Mouse (Mus musculus) lung, postnatal 0 days (tissue): Measurements from ENCODE around the gene Rsrp1. TPM values are rescaled to one million over a fixed set of nuclear protein-coding genes. Genes with fewer than 3 reads are reported as not detected.

Experiments
- ATAC-seq: fragments of 200-750 bp; cut with Nextera tagmentation; 2 replicates; pipeline ENCODE4 v1.8.0; 2017; ENCODE audit warnings: moderate library complexity
- DNase-seq: peaks from one replicate; pipeline ENCODE4 v3.0.0-alpha.2; 2016; ENCODE audit warnings: low spot score
- H3K27ac ChIP-seq: fragments of 300-500 bp; sonication (generic); 2 replicates; pipeline ENCODE4 v1.5.1; 2014; ENCODE audit warnings: antibody characterized with exemption, mild to moderate bottlenecking, low read length, mixed read lengths
- H3K27me3 ChIP-seq: fragments of 300-500 bp; sonication (generic); replicated peaks from 2 replicates; pipeline ENCODE4 v1.6.1; 2014; ENCODE audit warnings: low read length, mixed read lengths; ENCODE audit not compliant: insufficient read depth
- H3K36me3 ChIP-seq: fragments of 300-500 bp; sonication (generic); 2 replicates; pipeline ENCODE4 v1.6.1; 2014; ENCODE audit warnings: low read length, mixed read lengths; ENCODE audit not compliant: insufficient read depth
- H3K4me1 ChIP-seq: fragments of 300-500 bp; sonication (generic); 2 replicates; pipeline ENCODE4 v1.6.1; 2014; ENCODE audit warnings: antibody characterized with exemption, low read depth, low read length, mixed read lengths; ENCODE audit not compliant: insufficient read depth
- H3K4me2 ChIP-seq: fragments of 300-500 bp; sonication (generic); replicated peaks from 2 replicates; pipeline ENCODE4 v1.6.1; 2014; ENCODE audit warnings: low read depth, mild to moderate bottlenecking, low read length, moderate library complexity, mixed read lengths
- H3K4me3 ChIP-seq: fragments of 300-500 bp; sonication (generic); 2 replicates; pipeline ENCODE4 v1.5.1; 2014; ENCODE audit warnings: low read depth, low read length
- H3K9ac ChIP-seq: fragments of 300-500 bp; sonication (generic); replicated peaks from 2 replicates; pipeline ENCODE4 v1.6.1; 2014; ENCODE audit warnings: low read depth, mild to moderate bottlenecking
- H3K9me3 ChIP-seq: fragments of 300-500 bp; sonication (generic); 2 replicates; pipeline ENCODE4 v1.6.1; 2016; ENCODE audit warnings: low read length, mixed read lengths
- CTCF ChIP-seq: IDR thresholded peaks from 2 replicates; pipeline ENCODE4 v1.5.1; 2016; ENCODE audit warnings: antibody characterized with exemption, mild to moderate bottlenecking
- EP300 ChIP-seq: IDR thresholded peaks from 2 replicates; pipeline ENCODE4 v1.6.1; 2016; ENCODE audit warnings: antibody characterized with exemption, mild to moderate bottlenecking, control low read depth
- WGBS: fragments of 180-500 bp; shearing (Covaris S2); extraction: QIAGEN DNeasy Blood & Tissue Kit; methylation state at CpG from one replicate; pipeline ENCODE4 v1.1.7; 2014; 5-methylcytosine and 5-hydroxymethylcytosine counted together
- polyA plus RNA-seq: library from polyadenylated mRNA; unstranded; fragments of >200 nt; fragmentation: Nextera tagmentation; extraction: Ambion mirVana; gene quantifications from 2 replicates; pipeline ENCODE4 v1.2.1, GENCODE M21; 2015

Rsrp1 gene
- polyA plus RNA-seq, 1 experiment from 2014 or later, result 542 TPM

DNA sequence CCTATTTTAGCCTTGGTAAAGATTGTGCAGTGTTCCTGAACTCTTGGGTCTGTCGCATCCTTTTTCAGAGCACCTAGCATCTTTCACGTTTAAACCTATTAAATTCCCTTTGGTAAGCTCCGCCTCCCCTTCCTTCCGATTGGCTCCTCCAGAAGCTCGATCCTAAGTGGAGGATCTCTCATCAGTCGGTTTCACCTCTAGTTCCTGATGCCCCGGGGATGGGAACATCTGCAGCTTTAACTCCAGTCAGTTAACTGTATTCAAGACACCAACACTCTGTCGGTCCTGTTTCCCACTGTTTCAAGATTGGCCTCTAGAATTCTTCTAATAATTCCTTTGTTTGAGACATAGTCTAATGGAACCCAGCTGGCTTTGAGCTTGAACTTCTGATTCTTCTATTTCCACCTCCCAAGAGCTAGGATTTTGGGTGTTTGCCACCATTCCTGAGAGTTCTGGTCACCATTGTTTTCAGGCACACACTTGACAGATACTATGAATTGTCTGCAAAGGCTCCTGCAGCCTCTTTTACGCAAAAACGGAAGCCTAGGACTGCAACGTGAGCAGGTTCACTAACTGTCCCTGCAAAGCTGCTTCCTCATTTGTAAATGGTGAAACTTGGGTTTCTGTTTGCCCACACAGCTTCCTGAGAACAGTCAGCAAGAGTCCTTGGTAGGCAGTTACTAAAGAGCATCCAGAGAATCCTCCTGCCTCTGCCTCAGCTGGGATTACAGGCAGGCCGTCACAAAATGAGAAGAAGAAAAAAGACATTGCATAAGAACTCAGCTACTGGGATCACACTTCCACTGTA, 3.5 kb upstream of the Rsrp1 start:
- no peak overlapping the region for H3K4me2 ChIP-seq
- no peak for ATAC-seq
- H3K36me3 ChIP-seq, result no peaks in the 10 kb centered on the region
- WGBS, result 36% methylated on average over 12 of the region's 12 CpGs
- TF ChIP-seq CTCF (no peak), EP300 (no peak)
- no peak overlapping the region for H3K27ac ChIP-seq
- H3K4me1 ChIP-seq, result peaks cover 8% of the 10 kb centered on the region; the same call in 1 of the 2 replicates
- H3K27me3 ChIP-seq, result no peaks in the 10 kb centered on the region
- no peak overlapping the region for H3K4me3 ChIP-seq
- no peak overlapping the region for H3K9ac ChIP-seq
- no peaks in the 10 kb centered on the region for H3K9me3 ChIP-seq
- peak; percentile 52 for DNase-seq

DNA sequence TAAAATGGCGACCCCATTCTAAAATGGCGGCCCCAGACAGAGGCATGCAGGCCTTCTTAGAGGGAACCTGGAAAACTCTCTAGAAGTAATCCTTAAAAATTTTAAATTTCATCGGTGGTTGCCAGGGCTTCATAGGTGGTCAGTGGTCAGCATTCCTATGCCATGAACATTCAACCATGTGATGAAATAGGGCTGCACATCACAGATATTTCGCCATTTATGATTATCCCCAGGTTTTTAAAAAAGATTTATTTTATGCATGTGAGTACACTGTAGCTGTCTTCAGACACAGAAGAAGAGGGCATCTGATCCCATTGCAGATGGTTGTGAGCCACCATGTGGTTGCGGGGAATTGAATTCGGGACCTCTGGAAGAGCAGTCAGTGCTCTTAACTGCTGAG, 2.8 kb upstream of the Rsrp1 start:
- Histone ChIP-seq H3K27me3 (no peaks in the 10 kb centered on the region), H3K27ac (no peak overlapping the region), H3K4me1 (peaks cover 5% of the 10 kb centered on the region; the same call in 1 of the 2 replicates), H3K9me3 (no peaks in the 10 kb centered on the region), H3K4me3 (no peak overlapping the region), H3K4me2 (no peak overlapping the region), H3K36me3 (peaks cover 5% of the 10 kb centered on the region; the same call in 1 of the 2 replicates), H3K9ac (no peak overlapping the region)
- TF ChIP-seq CTCF, result no peak
- WGBS, result 98% methylated on average over 6 of the region's 6 CpGs
- ATAC-seq, result no peak
- no peak for DNase-seq

DNA sequence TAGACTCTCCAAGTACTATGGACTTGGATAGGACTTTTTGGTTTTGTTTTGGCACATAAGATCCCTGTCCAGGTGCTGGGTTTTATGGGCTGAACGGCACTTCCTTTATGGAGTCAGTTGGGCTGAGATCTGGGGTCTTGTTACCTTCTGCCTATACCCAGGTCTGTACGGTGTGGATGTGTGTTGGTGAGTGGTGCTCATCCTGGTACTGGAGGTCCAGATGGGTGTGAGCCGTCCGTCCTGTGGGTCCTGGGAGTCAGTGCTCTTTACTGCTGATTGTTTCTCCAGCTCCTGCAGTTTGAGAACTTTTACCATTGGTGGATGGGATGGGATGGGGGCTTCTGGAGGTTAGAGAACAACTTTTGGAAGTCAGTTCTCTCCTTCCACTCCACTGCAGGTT, 1.7 kb upstream of the Rsrp1 start:
- Histone ChIP-seq H3K4me3 (no peak overlapping the region), H3K9ac (no peak overlapping the region), H3K9me3 (no peaks in the 10 kb centered on the region), H3K27me3 (no peaks in the 10 kb centered on the region), H3K36me3 (peaks cover 14% of the 10 kb centered on the region; the same call in 1 of the 2 replicates), H3K27ac (no peak overlapping the region), H3K4me1 (peaks cover 5% of the 10 kb centered on the region; the same call in 1 of the 2 replicates), H3K4me2 (no peak overlapping the region)
- DNase-seq (no peak), ATAC-seq (no peak)
- 95% methylated on average over 4 of the region's 4 CpGs for WGBS
- TF ChIP-seq CTCF (no peak), EP300 (no peak)

DNA sequence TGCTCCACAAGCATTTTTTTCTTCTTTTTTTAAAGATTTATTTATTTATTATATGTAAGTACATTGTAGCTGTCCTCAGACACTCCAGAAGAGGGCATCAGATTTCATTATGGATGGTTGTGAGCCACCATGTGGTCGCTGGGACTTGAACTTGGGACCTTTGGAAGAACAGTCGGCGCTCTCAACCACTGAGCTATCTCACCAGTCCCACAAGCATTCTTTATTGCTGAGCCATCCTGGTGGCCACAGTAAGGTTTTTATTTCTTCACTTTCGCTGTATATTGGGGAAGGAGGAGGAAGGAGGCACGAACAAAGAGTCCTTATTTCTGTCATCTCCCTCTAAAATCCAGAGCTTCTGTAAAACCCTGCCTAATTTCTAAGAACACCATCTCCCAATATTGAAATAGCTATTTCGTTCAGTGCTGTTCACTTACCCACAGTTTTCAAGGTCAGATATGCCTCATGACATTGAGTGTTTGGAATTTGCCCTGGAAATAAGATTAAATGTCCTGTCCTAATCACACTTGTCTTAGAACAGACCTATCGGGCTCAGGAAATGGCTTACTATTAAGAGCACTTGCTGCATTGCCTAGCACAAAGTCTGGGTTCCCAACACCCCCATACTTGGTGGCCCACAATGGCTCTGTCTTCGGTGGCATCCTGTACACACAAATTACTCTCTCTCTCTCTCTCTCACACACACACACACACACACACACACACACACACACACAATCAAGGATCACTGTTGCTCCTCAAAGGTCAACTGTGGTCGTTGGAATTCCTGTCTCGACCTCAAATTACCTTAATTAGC, 1.1 kb upstream of the Rsrp1 start:
- Histone ChIP-seq H3K4me3 (peak overlapping the region; percentile 100), H3K27me3 (no peaks in the 10 kb centered on the region), H3K36me3 (peaks cover 19% of the 10 kb centered on the region; the same call in 1 of the 2 replicates), H3K9me3 (no peaks in the 10 kb centered on the region), H3K27ac (peak overlapping the region; percentile 95), H3K9ac (peak overlapping the region; percentile 58; the same call in 1 of the 2 replicates), H3K4me2 (peak overlapping the region; percentile 52), H3K4me1 (peaks cover 5% of the 10 kb centered on the region; the same call in 1 of the 2 replicates)
- ATAC-seq (no peak), DNase-seq (peak; percentile 33)
- TF ChIP-seq CTCF (no peak), EP300 (no peak)
- 56% methylated on average over 10 of the region's 10 CpGs for WGBS

DNA sequence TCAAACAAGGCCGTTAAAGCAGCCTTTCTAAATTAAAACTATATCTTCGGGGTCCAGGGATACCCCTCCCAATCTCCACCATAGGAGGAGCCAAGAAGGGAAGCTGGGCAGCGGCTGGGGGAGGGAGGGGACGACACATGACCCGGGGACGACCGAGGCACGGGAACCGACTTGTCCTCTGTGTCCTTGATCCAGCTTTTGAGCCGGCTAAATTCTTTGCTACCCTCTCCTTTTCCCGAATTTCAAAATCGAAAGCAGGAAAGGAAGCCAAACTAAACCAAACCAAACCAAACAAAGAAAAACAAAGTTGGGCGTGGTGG, 507 bp upstream of the Rsrp1 start:
- WGBS, result under 1% methylated on average over 13 of the region's 13 CpGs
- ATAC-seq (peak; percentile 47), DNase-seq (peak; percentile 84)
- H3K27me3 ChIP-seq, result no peaks in the 10 kb centered on the region
- peak overlapping the region; percentile 58 for H3K9ac ChIP-seq
- peaks cover 24% of the 10 kb centered on the region for H3K36me3 ChIP-seq
- peaks cover 5% of the 10 kb centered on the region; the same call in 1 of the 2 replicates for H3K4me1 ChIP-seq
- TF ChIP-seq EP300, result no peak; the same call in 1 of the 2 replicates
- no peak for TF ChIP-seq CTCF
- peak overlapping the region; percentile 52 for H3K4me2 ChIP-seq
- H3K27ac ChIP-seq, result peak overlapping the region; percentile 95
- H3K4me3 ChIP-seq, result peak overlapping the region; percentile 100
- H3K9me3 ChIP-seq, result no peaks in the 10 kb centered on the region
